Mouse (Mus musculus): ENCODE measurements around the gene Fermt1. TPM values are rescaled to one million over a fixed set of nuclear protein-coding genes. Genes with fewer than 3 reads are reported as not detected.

Gene Fermt1
- total RNA-seq, 2 experiments from 2014 or later, result not detected

- DNase-seq, result no peak
Observed at GRCm38 (mm10) chr2:132922076-132922873, 23.4 kb downstream of the Fermt1 start.

GRCm38 (mm10) chr2:132914785-132915184 lies 30.9 kb downstream of the Fermt1 start:
- DNase-seq, result no peak

- peak; percentile 17 for DNase-seq
Observed at GRCm38 (mm10) chr2:132906763-132907162, 38.9 kb downstream of the Fermt1 start.

GRCm38 (mm10) chr2:132904961-132905360 lies 40.7 kb downstream of the Fermt1 start:
- DNase-seq, result no peak

- peak; percentile 25 for DNase-seq
Observed at GRCm38 (mm10) chr2:132903498-132903897, 42.2 kb downstream of the Fermt1 start.

- DNase-seq, result no peak
Observed at GRCm38 (mm10) chr2:132902056-132902455, 43.6 kb downstream of the Fermt1 start.

GRCm38 (mm10) chr2:132901636-132902035 lies 44.1 kb downstream of the Fermt1 start:
- no peak for DNase-seq

- no peak for DNase-seq
Observed at GRCm38 (mm10) chr2:132900596-132900995, 45.1 kb downstream of the Fermt1 start.

GRCm38 (mm10) chr2:132898211-132898610 lies 47.5 kb downstream of the Fermt1 start:
- DNase-seq, result no peak

- no peak for DNase-seq
Observed at GRCm38 (mm10) chr2:132893826-132894225, 51.9 kb downstream of the Fermt1 start.

- DNase-seq, result no peak
Observed at GRCm38 (mm10) chr2:132885312-132885711, 60.4 kb downstream of the Fermt1 start.

- no peak for DNase-seq
Observed at GRCm38 (mm10) chr2:132884303-132884967, 61.3 kb downstream of the Fermt1 start.

- no peak for DNase-seq
Observed at GRCm38 (mm10) chr2:132880844-132881645, 64.7 kb downstream of the Fermt1 start, which contains the start of gene Lrrn4. TSS of gene Lrrn4 (minus strand) at chr2:132880891.

- peak; percentile 50 for DNase-seq
Observed at GRCm38 (mm10) chr2:132879261-132880044, 66.3 kb downstream of the Fermt1 start.

GRCm38 (mm10) chr2:132876991-132877390 lies 68.7 kb downstream of the Fermt1 start:
- no peak for DNase-seq

- no peak for DNase-seq
Observed at GRCm38 (mm10) chr2:132873657-132874326, 71.9 kb downstream of the Fermt1 start.

GRCm38 (mm10) chr2:132871663-132872062 lies 74.0 kb downstream of the Fermt1 start:
- DNase-seq, result no peak

GRCm38 (mm10) chr2:132870286-132870685 lies 75.4 kb downstream of the Fermt1 start:
- DNase-seq, result no peak

GRCm38 (mm10) chr2:132869682-132870081 lies 76.0 kb downstream of the Fermt1 start:
- no peak for DNase-seq

GRCm38 (mm10) chr2:132867521-132867920 lies 78.2 kb downstream of the Fermt1 start:
- no peak for DNase-seq

- DNase-seq, result no peak
Observed at GRCm38 (mm10) chr2:132863325-132863724, 82.4 kb downstream of the Fermt1 start.

Data from gastrocnemius, postnatal 10 days (tissue).